Mouse (Mus musculus) cerebellum, postnatal 10 days (tissue): Measurements from ENCODE around the gene Wtap.
A peak's percentile ranks its signal among the peaks of the same experiment; 100 is the strongest.
"Not testable (repeated sequence)": the region's sequence is repeated elsewhere in the genome, so short reads cannot be mapped to it uniquely, and the experiment has no call there.

Source experiments
- DNase-seq, 2 experiments: peaks; one replicate each; pipeline ENCODE4 v3.0.0; 2021; ENCODE audit warnings: mixed read lengths in 2 of 2

Wtap gene

GRCm38 (mm10) chr17:12994069-12994468, at the start of gene Wtap:
TSS of gene Wtap (minus strand) at chr17:12994169.
- no peak for DNase-seq

- not testable (repeated sequence) for DNase-seq
Measured at GRCm38 (mm10) chr17:13036627-13037192, 42.7 kb upstream of the Wtap start.

- no peak for DNase-seq
Measured at GRCm38 (mm10) chr17:13013316-13013715, 19.3 kb upstream of the Wtap start.

- peak; percentile 26 to 69 for DNase-seq
Measured at GRCm38 (mm10) chr17:13009887-13010286, 15.9 kb upstream of the Wtap start.

- peak; percentile 31 to 34 for DNase-seq
Measured at GRCm38 (mm10) chr17:13008528-13008927, 14.6 kb upstream of the Wtap start.

GRCm38 (mm10) chr17:13007730-13008425, 13.9 kb upstream of the Wtap start:
- peak; percentile 99 to 100 for DNase-seq

GRCm38 (mm10) chr17:13006984-13007383, 13.0 kb upstream of the Wtap start:
- DNase-seq, result no peak

- DNase-seq, result not testable (repeated sequence)
Measured at GRCm38 (mm10) chr17:13006546-13006945, 12.6 kb upstream of the Wtap start, which contains the start of gene Sod2. TSS of gene Sod2 (plus strand) at chr17:13006846.

- DNase-seq, result not testable (repeated sequence)
Measured at GRCm38 (mm10) chr17:13004436-13004835, 10.5 kb upstream of the Wtap start.

GRCm38 (mm10) chr17:13002243-13002642, 8.3 kb upstream of the Wtap start:
- DNase-seq, result not testable (repeated sequence)

GRCm38 (mm10) chr17:12999069-12999468, 5.1 kb upstream of the Wtap start:
- no peak for DNase-seq

- DNase-seq, result no peak
Measured at GRCm38 (mm10) chr17:12997890-12998289, 3.9 kb upstream of the Wtap start.

GRCm38 (mm10) chr17:12996345-12996744, 2.4 kb upstream of the Wtap start:
- peak; percentile 76 to 77 for DNase-seq

GRCm38 (mm10) chr17:12992470-12992991, 1.4 kb downstream of the Wtap start:
- peak; percentile 98 to 99 for DNase-seq

- DNase-seq, result peak; percentile 94 to 96
Measured at GRCm38 (mm10) chr17:12991635-12992358, 2.2 kb downstream of the Wtap start.

GRCm38 (mm10) chr17:12991194-12991634, 2.8 kb downstream of the Wtap start:
- peak; percentile 46 for DNase-seq

- no peak for DNase-seq
Measured at GRCm38 (mm10) chr17:12990567-12991145, 3.3 kb downstream of the Wtap start.

GRCm38 (mm10) chr17:12988096-12988495, 5.9 kb downstream of the Wtap start:
- DNase-seq, result peak in 1 of 2 experiments; percentile 9

GRCm38 (mm10) chr17:12983988-12984387, 10.0 kb downstream of the Wtap start:
- no peak for DNase-seq

GRCm38 (mm10) chr17:12978546-12978945, 15.4 kb downstream of the Wtap start:
- no peak for DNase-seq

- peak in 1 of 2 experiments; percentile 13 for DNase-seq
Measured at GRCm38 (mm10) chr17:12973851-12974250, 20.1 kb downstream of the Wtap start.

GRCm38 (mm10) chr17:12967173-12967572, 26.8 kb downstream of the Wtap start:
- DNase-seq, result no peak

- no peak for DNase-seq
Measured at GRCm38 (mm10) chr17:12963476-12963875, 30.5 kb downstream of the Wtap start.
